9 mouse cellular contexts compared by ENCODE assay signal in the genomic region with DNA sequence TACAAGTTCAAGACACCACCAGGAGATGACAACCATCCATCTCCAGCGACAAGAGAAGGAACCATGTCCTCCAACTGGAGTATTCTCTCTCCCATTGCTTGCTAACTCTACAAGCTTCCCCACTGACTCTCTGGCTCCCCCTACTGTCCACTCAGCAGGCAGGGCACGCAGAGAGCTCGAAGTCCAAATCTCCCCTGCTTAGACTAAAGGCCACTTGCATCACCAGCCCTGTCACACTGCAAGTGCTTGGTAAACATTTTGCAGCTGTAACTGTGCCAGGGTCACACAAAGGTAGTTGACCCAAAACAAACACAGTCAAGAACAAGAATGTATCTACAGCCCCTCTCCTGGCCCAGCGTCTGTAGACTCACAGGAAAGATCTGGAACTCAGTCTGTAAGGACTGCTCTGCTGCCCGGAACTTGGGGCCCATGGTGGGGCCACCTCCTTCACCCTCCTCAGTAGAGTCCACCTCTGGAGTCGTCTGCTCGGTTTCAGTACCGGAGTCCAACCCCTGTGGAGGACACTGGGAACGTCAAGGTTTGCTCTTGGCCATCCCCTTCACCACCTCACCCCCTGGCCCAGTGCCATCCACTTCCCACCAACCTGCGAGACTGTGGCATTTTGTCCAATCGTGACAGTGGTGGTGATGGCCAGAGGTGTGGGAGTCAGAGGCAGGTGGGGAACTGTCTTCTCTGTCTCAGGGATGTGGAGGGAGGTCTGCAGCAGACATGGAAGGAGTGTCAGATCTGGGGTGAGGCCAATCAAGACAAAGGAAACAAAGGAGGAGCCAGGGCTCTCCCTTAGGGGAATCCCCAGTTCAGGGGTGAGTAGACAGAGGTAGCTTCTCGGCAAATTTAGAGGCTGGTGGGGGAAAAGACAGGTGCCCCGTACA. TPM values are rescaled to one million over a fixed set of nuclear protein-coding genes. Genes with fewer than 3 reads are reported as not detected.
DNase-seq lines count a peak whose midpoint lies in the region; ATAC-seq and TF ChIP-seq lines count a peak whose summit lies in the region.
"Had no signal": no experiment of that assay in that cellular context is flagged by ENCODE, and none has a peak within 500 bp of the region (broad histone marks: within the 10 kb centered on the region; RNA-seq: fewer than 3 reads in every experiment).

No protein-coding gene starts in this region.

- TF ChIP-seq CTCF in cerebellum, adult 2 months (IDR thresholded peaks at IDR 0.05; ENCODE audit: borderline replicate concordance, insufficient read depth, low read depth, low read length): peak; percentile 62

- no peak overlapping the region for H3K4me2 ChIP-seq in hindbrain, embryonic 11.5 days (replicated peaks; ENCODE audit: low read depth, low read length)
- no peak overlapping the region for H3K4me2 ChIP-seq in hindbrain, embryonic 14.5 days (replicated peaks)
- H3K4me2 ChIP-seq: neural tube, embryonic 12.5 days had no signal

- intact Hi-C loops in gastrocnemius, postnatal 36 days (cut with DNase I): loop anchor here (1.0 kb wide), 1 partner anchor 64 kb away; no protein-coding TSS in a partner anchor

- H3K9ac ChIP-seq in hindbrain, embryonic 11.5 days (ENCODE audit: low read depth, low read length): no peak overlapping the region
- no peak overlapping the region for H3K9ac ChIP-seq in hindbrain, embryonic 14.5 days
- no peak overlapping the region for H3K9ac ChIP-seq in ES-E14 (ENCODE audit: insufficient read depth, low read depth, low read length, poor library complexity, severe bottlenecking)
- H3K9ac ChIP-seq: neural tube, embryonic 12.5 days had no signal

- in situ Hi-C loops in ES-E14 (cut with MboI; ENCODE audit: low sequenced_read_pairs in 2 of 2, unreplicated experiment in 2 of 2): no loop called here

- no peak overlapping the region for H3K4me3 ChIP-seq in hindbrain, embryonic 11.5 days (ENCODE audit: low read depth, low read length)
- no peak overlapping the region for H3K4me3 ChIP-seq in hindbrain, embryonic 14.5 days (replicated peaks; ENCODE audit: low read length)
- H3K4me3 ChIP-seq in ES-E14 (ENCODE audit: insufficient read depth in 1 of 2, low read depth in 1 of 2, low read length in 2 of 2, poor library complexity in 1 of 2, severe bottlenecking in 1 of 2): no peak overlapping the region
- H3K4me3 ChIP-seq in cerebellum, adult 2 months (replicated peaks; ENCODE audit: insufficient read depth, low read depth, low read length): no peak overlapping the region
- H3K4me3 ChIP-seq: neural tube, embryonic 12.5 days had no signal

- H3K4me1 ChIP-seq in hindbrain, embryonic 11.5 days (replicated peaks; ENCODE audit: control insufficient read depth, insufficient read depth, low read length): no peaks in the 10 kb centered on the region
- H3K4me1 ChIP-seq in hindbrain, embryonic 14.5 days (replicated peaks; ENCODE audit: control insufficient read depth, insufficient read depth, low read length): no peaks in the 10 kb centered on the region
- no peaks in the 10 kb centered on the region for H3K4me1 ChIP-seq in ES-E14 (ENCODE audit: control insufficient read depth in 2 of 2, insufficient read depth in 2 of 2, low read length in 2 of 2, poor library complexity in 1 of 2)
- no peaks in the 10 kb centered on the region for H3K4me1 ChIP-seq in cerebellum, adult 2 months (ENCODE audit: control insufficient read depth, insufficient read depth, low read length)
- H3K4me1 ChIP-seq: neural tube, embryonic 12.5 days had no signal

- H3K27me3 ChIP-seq in hindbrain, embryonic 11.5 days (ENCODE audit: control insufficient read depth, insufficient read depth, low read length): no peaks in the 10 kb centered on the region
- H3K27me3 ChIP-seq in hindbrain, embryonic 14.5 days (ENCODE audit: control insufficient read depth, insufficient read depth, low read length): no peaks in the 10 kb centered on the region
- no peaks in the 10 kb centered on the region for H3K27me3 ChIP-seq in cerebellum, adult 2 months (ENCODE audit: control insufficient read depth, insufficient read depth, low read length)
- H3K27me3 ChIP-seq: neural tube, embryonic 12.5 days had no signal

- DNase-seq in hindbrain, embryonic 11.5 days (ENCODE audit: low spot score): peak; percentile 24
- DNase-seq in hindbrain, embryonic 14.5 days (ENCODE audit: low spot score): no peak
- peak; percentile 38 for DNase-seq in ES-E14 (ENCODE audit: low read depth, low spot score)
- DNase-seq in cerebellum, adult 2 months: peak; percentile 24 to 27
- peak; percentile 47 to 59 for DNase-seq in gastrocnemius, postnatal 36 days
- peak; percentile 44 to 68 for DNase-seq in layer of hippocampus, postnatal 25 days (ENCODE audit: extremely low spot score in 1 of 2, low spot score in 1 of 2)
- peak; percentile 27 for DNase-seq in testis, postnatal 14 days (ENCODE audit: low spot score)

- WGBS in hindbrain, embryonic 11.5 days: 81% methylated on average over 13 of the region's 13 CpGs
- 79% methylated on average over 13 of the region's 13 CpGs for WGBS in hindbrain, embryonic 14.5 days
- 70% methylated on average over 13 of the region's 13 CpGs for WGBS in cerebellum, adult 2 months

- TF ChIP-seq POLR2A in cerebellum, adult 2 months (IDR thresholded peaks at IDR 0.05; ENCODE audit: borderline replicate concordance, insufficient read depth, low read length): no peak

- ATAC-seq in hindbrain, embryonic 11.5 days (ENCODE audit: low FRiP score): no peak
- ATAC-seq in hindbrain, embryonic 14.5 days (ENCODE audit: low FRiP score): no peak
- ATAC-seq in megakaryocyte progenitor cell, adult 5-6 weeks (replicated peaks; ENCODE audit: poor library complexity): peak; percentile 98

- no peak overlapping the region for H3K27ac ChIP-seq in hindbrain, embryonic 11.5 days (ENCODE audit: low read depth, low read length)
- no peak overlapping the region for H3K27ac ChIP-seq in hindbrain, embryonic 14.5 days
- H3K27ac ChIP-seq in ES-E14 (ENCODE audit: insufficient read depth, low read depth, low read length, poor library complexity, severe bottlenecking): no peak overlapping the region
- no peak overlapping the region for H3K27ac ChIP-seq in cerebellum, adult 2 months (ENCODE audit: insufficient read depth, low read length)
- H3K27ac ChIP-seq: neural tube, embryonic 12.5 days had no signal

- no peaks in the 10 kb centered on the region for H3K9me3 ChIP-seq in hindbrain, embryonic 11.5 days (ENCODE audit: control insufficient read depth, low read length)
- H3K9me3 ChIP-seq in hindbrain, embryonic 14.5 days (ENCODE audit: control insufficient read depth, low read length): peaks cover 9% of the 10 kb centered on the region; the same call in 1 of the 2 replicates
- no peaks in the 10 kb centered on the region for H3K9me3 ChIP-seq in ES-E14 (ENCODE audit: control insufficient read depth, insufficient read depth, low read depth, low read length)

- H3K36me3 ChIP-seq in hindbrain, embryonic 11.5 days (ENCODE audit: control insufficient read depth, insufficient read depth, low read length): no peaks in the 10 kb centered on the region
- no peaks in the 10 kb centered on the region for H3K36me3 ChIP-seq in hindbrain, embryonic 14.5 days (replicated peaks; ENCODE audit: control insufficient read depth, insufficient read depth)
- no peaks in the 10 kb centered on the region for H3K36me3 ChIP-seq in ES-E14 (ENCODE audit: control insufficient read depth, insufficient read depth, low read length, poor library complexity, severe bottlenecking)
- H3K36me3 ChIP-seq: neural tube, embryonic 12.5 days had no signal

TF ChIP-seq in ES-E14, 5 proteins besides CTCF, POLR2A, EP300 and RAD21:
- TF ChIP-seq HCFC1 (IDR thresholded peaks at IDR 0.05; ENCODE audit: borderline replicate concordance, insufficient read depth, low read length) (no peak), ZNF384 (IDR thresholded peaks at IDR 0.05; ENCODE audit: low read depth, low read length) (no peak), MAFK (IDR thresholded peaks at IDR 0.05; ENCODE audit: insufficient read depth, low read depth, low read length) (no peak), CHD2 (IDR thresholded peaks at IDR 0.05; ENCODE audit: low read depth, low read length) (no peak), ZC3H11A (IDR thresholded peaks at IDR 0.05; ENCODE audit: borderline replicate concordance, low read depth, low read length) (no peak)

RNA-seq across cellular contexts. Expression of a gene that starts 10.4 kb away (rescaled TPM):
- polyA plus RNA-seq in hindbrain, embryonic 11.5 days (2014; fragmentation: Nextera tagmentation; extraction: Ambion mirVana): 0.32 and 0.66 TPM in 2 replicates
- 0.66 and 0.74 TPM in 2 replicates for polyA plus RNA-seq in hindbrain, embryonic 14.5 days (2014; fragmentation: Nextera tagmentation; extraction: Ambion mirVana)
- total RNA-seq in ES-E14 (2012; rRNA removed): 2.3 TPM in 2 replicates
- polyA plus RNA-seq in cerebellum, adult 2 months (2012; rRNA removed): 3.0 and 3.5 TPM in 2 replicates
- 10 to 100 TPM; 26.1 to 33.6 TPM for total RNA-seq in gastrocnemius, postnatal 36 days (2021)
- 1 to 10 TPM; 1.2 to 2.5 TPM for total RNA-seq in layer of hippocampus, postnatal 25 days (2021)
- total RNA-seq in megakaryocyte progenitor cell, adult 5-6 weeks (2015): 0.37 and 0.42 TPM in 2 replicates
- 0.29 and 0.54 TPM in 2 replicates for total RNA-seq in megakaryocyte progenitor cell, adult 5-6 weeks (2017)

RNA-seq across cellular contexts. Expression of a gene that starts 13.8 kb away (rescaled TPM):
- polyA plus RNA-seq in hindbrain, embryonic 11.5 days (2014; fragmentation: Nextera tagmentation; extraction: Ambion mirVana): not detected in 2 replicates
- polyA plus RNA-seq in hindbrain, embryonic 14.5 days (2014; fragmentation: Nextera tagmentation; extraction: Ambion mirVana): not detected in 2 replicates
- total RNA-seq in ES-E14 (2012; rRNA removed): not detected in 2 replicates
- not detected in 2 replicates for polyA plus RNA-seq in cerebellum, adult 2 months (2012; rRNA removed)
- under 1 TPM; 0.17 to 0.23 TPM for total RNA-seq in gastrocnemius, postnatal 36 days (2021)
- not detected for total RNA-seq in layer of hippocampus, postnatal 25 days (2021)
- total RNA-seq in megakaryocyte progenitor cell, adult 5-6 weeks (2015): not detected in 2 replicates
- total RNA-seq in megakaryocyte progenitor cell, adult 5-6 weeks (2017): not detected in 2 replicates
- polyA plus RNA-seq: neural tube, embryonic 12.5 days had no signal

RNA-seq across cellular contexts. Expression of a gene that starts 58.4 kb away (rescaled TPM):
- polyA plus RNA-seq in hindbrain, embryonic 11.5 days (2014; fragmentation: Nextera tagmentation; extraction: Ambion mirVana): 64.4 and 65.1 TPM in 2 replicates
- 185 and 207 TPM in 2 replicates for polyA plus RNA-seq in hindbrain, embryonic 14.5 days (2014; fragmentation: Nextera tagmentation; extraction: Ambion mirVana)
- total RNA-seq in ES-E14 (2012; rRNA removed): 2.2 and 2.9 TPM in 2 replicates
- polyA plus RNA-seq in cerebellum, adult 2 months (2012; rRNA removed): 45.4 and 54.1 TPM in 2 replicates
- total RNA-seq in gastrocnemius, postnatal 36 days (2021): under 1 TPM in 1 of 2 experiments, not detected in 1; 0.13 TPM
- total RNA-seq in layer of hippocampus, postnatal 25 days (2021): 10 to 100 TPM; 52.6 to 54.3 TPM
- 0.27 and 0.32 TPM in 2 replicates for total RNA-seq in megakaryocyte progenitor cell, adult 5-6 weeks (2015)
- 0.34 TPM in 1 of 2 replicates, not detected in the other for total RNA-seq in megakaryocyte progenitor cell, adult 5-6 weeks (2017)

Comparison
In these comparisons a context has a peak if more than half of its experiments do, and no peak if none do; other contexts are left out.
1. RNA of a gene that starts 58.4 kb away (total RNA-seq): 52.6 to 54.3 TPM in layer of hippocampus, postnatal 25 days; 2.2 to 2.9 TPM in ES-E14, 0.27 to 0.34 TPM in megakaryocyte progenitor cell, adult 5-6 weeks and 0.13 TPM in gastrocnemius, postnatal 36 days; every median in the first group is over 10 times any median in the second.